8 mouse cellular contexts compared by ENCODE assay signal in genomic region chr7:44527483-44528398, GRCm38 (mm10). TPM values are rescaled to one million over a fixed set of nuclear protein-coding genes. Genes with fewer than 3 reads are reported as not detected.
DNase-seq lines count a peak whose midpoint lies in the region; ATAC-seq and TF ChIP-seq lines count a peak whose summit lies in the region.

No protein-coding gene starts in this region.

- intact Hi-C loops in heart, postnatal 25 days (cut with DNase I), result no loop called here

- DNase-seq in ES-E14 (ENCODE audit: low read depth, low spot score), result no peak
- DNase-seq in heart, postnatal 25 days (ENCODE audit: low spot score), result peak; percentile 44
- peak; percentile 77 for DNase-seq in layer of hippocampus, adult 11-12 months (ENCODE audit: low spot score)
- DNase-seq in neural tube, embryonic 11.5 days (ENCODE audit: low spot score), result peak; percentile 73
- peak; percentile 87 for DNase-seq in stomach, postnatal 0 days (ENCODE audit: low spot score)

- no peak for TF ChIP-seq EP300 in stomach, postnatal 0 days (optimal IDR thresholded peaks at IDR 0.05)

- H3K4me2 ChIP-seq in forebrain, embryonic 13.5 days, result peak overlapping the region; percentile 74
- peak overlapping the region; percentile 86 for H3K4me2 ChIP-seq in liver, embryonic 16.5 days (ENCODE audit: low read depth, low read length)
- peak overlapping the region; percentile 52 for H3K4me2 ChIP-seq in neural tube, embryonic 11.5 days (ENCODE audit: low read depth)
- peak overlapping the region; percentile 58 for H3K4me2 ChIP-seq in stomach, postnatal 0 days (replicated peaks; ENCODE audit: low read depth)

- peak overlapping the region; percentile 68 for H3K9ac ChIP-seq in ES-E14 (ENCODE audit: insufficient read depth, low read depth, low read length, poor library complexity, severe bottlenecking)
- H3K9ac ChIP-seq in forebrain, embryonic 13.5 days, result peak overlapping the region; percentile 63
- H3K9ac ChIP-seq in liver, embryonic 16.5 days (ENCODE audit: low read depth, low read length), result peak overlapping the region; percentile 63
- peak overlapping the region; percentile 44; the same call in 1 of the 2 replicates for H3K9ac ChIP-seq in neural tube, embryonic 11.5 days (ENCODE audit: low read length)
- H3K9ac ChIP-seq in stomach, postnatal 0 days (ENCODE audit: low read length), result peak overlapping the region; percentile 60

- no peaks in the 10 kb centered on the region for H3K9me3 ChIP-seq in ES-E14 (ENCODE audit: control insufficient read depth, insufficient read depth, low read depth, low read length)
- H3K9me3 ChIP-seq in forebrain, embryonic 13.5 days (replicated peaks), result no peaks in the 10 kb centered on the region
- H3K9me3 ChIP-seq in liver, embryonic 16.5 days (replicated peaks; ENCODE audit: control insufficient read depth, low read length), result no peaks in the 10 kb centered on the region
- no peaks in the 10 kb centered on the region for H3K9me3 ChIP-seq in neural tube, embryonic 11.5 days (ENCODE audit: control insufficient read depth, low read length)
- H3K9me3 ChIP-seq in stomach, postnatal 0 days (ENCODE audit: control insufficient read depth, low read length), result no peaks in the 10 kb centered on the region

- in situ Hi-C loops in ES-E14 (cut with MboI; ENCODE audit: low sequenced_read_pairs in 2 of 2, unreplicated experiment in 2 of 2), result no loop called here

- ATAC-seq in cerebellum, adult (ENCODE audit: insufficient number of reproducible peaks, low FRiP score, low TSS enrichment), result peak; percentile 71; the same call in 1 of the 2 replicates
- peak; percentile 44 for ATAC-seq in forebrain, embryonic 13.5 days
- ATAC-seq in liver, embryonic 16.5 days (ENCODE audit: low read depth), result peak; percentile 59
- ATAC-seq in neural tube, embryonic 11.5 days (ENCODE audit: insufficient read depth, low FRiP score, low TSS enrichment), result peak; percentile 39; the same call in 1 of the 2 replicates
- peak; percentile 75 for ATAC-seq in stomach, postnatal 0 days (ENCODE audit: low FRiP score, low TSS enrichment)

- peak; percentile 84 for TF ChIP-seq CTCF in stomach, postnatal 0 days (IDR thresholded peaks at IDR 0.05; ENCODE audit: low read depth)

- peaks cover 5% of the 10 kb centered on the region; the same call in 1 of the 2 replicates for H3K36me3 ChIP-seq in ES-E14 (ENCODE audit: control insufficient read depth, insufficient read depth, low read length, poor library complexity, severe bottlenecking)
- peaks cover 6% of the 10 kb centered on the region; the same call in 1 of the 2 replicates for H3K36me3 ChIP-seq in forebrain, embryonic 13.5 days (ENCODE audit: poor library complexity, severe bottlenecking)
- no peaks in the 10 kb centered on the region for H3K36me3 ChIP-seq in liver, embryonic 16.5 days (ENCODE audit: control insufficient read depth, insufficient read depth)
- no peaks in the 10 kb centered on the region for H3K36me3 ChIP-seq in neural tube, embryonic 11.5 days (ENCODE audit: control insufficient read depth, insufficient read depth, low read length)
- no peaks in the 10 kb centered on the region for H3K36me3 ChIP-seq in stomach, postnatal 0 days (ENCODE audit: control insufficient read depth, insufficient read depth, low read length)

- H3K27ac ChIP-seq in ES-E14 (ENCODE audit: insufficient read depth, low read depth, low read length, poor library complexity, severe bottlenecking), result no peak overlapping the region
- H3K27ac ChIP-seq in forebrain, embryonic 13.5 days, result no peak overlapping the region
- H3K27ac ChIP-seq in liver, embryonic 16.5 days (ENCODE audit: low read length), result peak overlapping the region; percentile 52; the same call in 1 of the 2 replicates
- H3K27ac ChIP-seq in neural tube, embryonic 11.5 days (ENCODE audit: low read depth, low read length), result no peak overlapping the region
- H3K27ac ChIP-seq in stomach, postnatal 0 days (replicated peaks), result no peak overlapping the region

- H3K4me1 ChIP-seq in ES-E14 (ENCODE audit: control insufficient read depth in 2 of 2, insufficient read depth in 2 of 2, low read length in 2 of 2, poor library complexity in 1 of 2), result peaks cover 10 to 47% of the 10 kb centered on the region in 2 experiments; a peak in 2 of 4 replicates
- peaks cover 21% of the 10 kb centered on the region for H3K4me1 ChIP-seq in forebrain, embryonic 13.5 days
- peaks cover 9% of the 10 kb centered on the region for H3K4me1 ChIP-seq in liver, embryonic 16.5 days (ENCODE audit: control insufficient read depth, low read depth, low read length)
- no peaks in the 10 kb centered on the region; the same call in 1 of the 2 replicates for H3K4me1 ChIP-seq in neural tube, embryonic 11.5 days (ENCODE audit: control insufficient read depth, insufficient read depth, low read length)
- H3K4me1 ChIP-seq in stomach, postnatal 0 days (replicated peaks; ENCODE audit: control insufficient read depth, insufficient read depth), result peaks cover 3% of the 10 kb centered on the region; the same call in 1 of the 2 replicates

- peaks cover 54% of the 10 kb centered on the region for H3K27me3 ChIP-seq in forebrain, embryonic 13.5 days
- H3K27me3 ChIP-seq in liver, embryonic 16.5 days (ENCODE audit: control insufficient read depth, insufficient read depth, low read depth, low read length), result peaks cover 34% of the 10 kb centered on the region
- peaks cover 29% of the 10 kb centered on the region for H3K27me3 ChIP-seq in neural tube, embryonic 11.5 days (ENCODE audit: control insufficient read depth, insufficient read depth, low read length)
- no peaks in the 10 kb centered on the region for H3K27me3 ChIP-seq in stomach, postnatal 0 days (ENCODE audit: control insufficient read depth, insufficient read depth, low read length)

- peak overlapping the region; percentile 65 to 66 for H3K4me3 ChIP-seq in ES-E14 (ENCODE audit: insufficient read depth in 1 of 2, low read depth in 1 of 2, low read length in 2 of 2, poor library complexity in 1 of 2, severe bottlenecking in 1 of 2)
- H3K4me3 ChIP-seq in forebrain, embryonic 13.5 days, result peak overlapping the region; percentile 39
- peak overlapping the region; percentile 56 for H3K4me3 ChIP-seq in liver, embryonic 16.5 days (ENCODE audit: low read depth, low read length)
- peak overlapping the region; percentile 22 for H3K4me3 ChIP-seq in neural tube, embryonic 11.5 days (ENCODE audit: low read depth, low read length)
- peak overlapping the region; percentile 21 for H3K4me3 ChIP-seq in stomach, postnatal 0 days (ENCODE audit: low read depth, low read length)

- 5% methylated on average over 40 of the region's 40 CpGs for WGBS in forebrain, embryonic 13.5 days
- 4% methylated on average over 40 of the region's 40 CpGs for WGBS in liver, embryonic 16.5 days (ENCODE audit: insufficient replicate concordance)
- WGBS in neural tube, embryonic 11.5 days, result 7% methylated on average over 40 of the region's 40 CpGs
- WGBS in stomach, postnatal 0 days, result 6% methylated on average over 40 of the region's 40 CpGs

TF ChIP-seq in ES-E14, 5 proteins besides CTCF, POLR2A, EP300 and RAD21:
- no peak for TF ChIP-seq ZNF384 (IDR thresholded peaks at IDR 0.05; ENCODE audit: low read depth, low read length)
- TF ChIP-seq HCFC1 (IDR thresholded peaks at IDR 0.05; ENCODE audit: borderline replicate concordance, insufficient read depth, low read length), result no peak
- TF ChIP-seq CHD2 (IDR thresholded peaks at IDR 0.05; ENCODE audit: low read depth, low read length), result no peak
- TF ChIP-seq ZC3H11A (IDR thresholded peaks at IDR 0.05; ENCODE audit: borderline replicate concordance, low read depth, low read length), result no peak
- TF ChIP-seq MAFK (IDR thresholded peaks at IDR 0.05; ENCODE audit: insufficient read depth, low read depth, low read length), result no peak
TF ChIP-seq in ES-E14: peak in this region for 0.

RNA-seq across cellular contexts. Expression of gene Mybpc2, which starts 3.3 kb away (rescaled TPM):
- total RNA-seq in ES-E14 (2012; rRNA removed), result 0.80 and 1.6 TPM in 2 replicates
- 0.13 and 0.14 TPM in 2 replicates for polyA plus RNA-seq in forebrain, embryonic 13.5 days (2015; fragmentation: Nextera tagmentation; extraction: Ambion mirVana)
- total RNA-seq in heart, postnatal 25 days (2021), result 10 to 100 TPM; 16.0 to 22.8 TPM
- polyA plus RNA-seq in liver, embryonic 16.5 days (2015; fragmentation: Nextera tagmentation; extraction: Ambion mirVana), result 0.15 and 0.31 TPM in 2 replicates
- polyA plus RNA-seq in neural tube, embryonic 11.5 days (2014; fragmentation: Nextera tagmentation; extraction: Ambion mirVana), result 0.07 TPM in 1 of 2 replicates, not detected in the other
- polyA plus RNA-seq in stomach, postnatal 0 days (2015; fragmentation: Nextera tagmentation; extraction: Ambion mirVana), result 0.21 and 0.32 TPM in 2 replicates

RNA-seq across cellular contexts. Expression of gene Spib, which starts 4.1 kb away (rescaled TPM):
- 0.67 and 0.90 TPM in 2 replicates for total RNA-seq in ES-E14 (2012; rRNA removed)
- not detected in 2 replicates for polyA plus RNA-seq in forebrain, embryonic 13.5 days (2015; fragmentation: Nextera tagmentation; extraction: Ambion mirVana)
- total RNA-seq in heart, postnatal 25 days (2021), result under 1 TPM; 0.18 to 0.53 TPM
- polyA plus RNA-seq in liver, embryonic 16.5 days (2015; fragmentation: Nextera tagmentation; extraction: Ambion mirVana), result 1.5 and 2.0 TPM in 2 replicates
- not detected in 2 replicates for polyA plus RNA-seq in neural tube, embryonic 11.5 days (2014; fragmentation: Nextera tagmentation; extraction: Ambion mirVana)
- 0.13 and 0.22 TPM in 2 replicates for polyA plus RNA-seq in stomach, postnatal 0 days (2015; fragmentation: Nextera tagmentation; extraction: Ambion mirVana)

RNA-seq across cellular contexts. Expression of gene Pold1, which starts 20.9 kb away (rescaled TPM):
- 108 and 156 TPM in 2 replicates for total RNA-seq in ES-E14 (2012; rRNA removed)
- polyA plus RNA-seq in forebrain, embryonic 13.5 days (2015; fragmentation: Nextera tagmentation; extraction: Ambion mirVana), result 77.8 and 89.7 TPM in 2 replicates
- 10 to 100 TPM; 12.5 to 12.8 TPM for total RNA-seq in heart, postnatal 25 days (2021)
- polyA plus RNA-seq in liver, embryonic 16.5 days (2015; fragmentation: Nextera tagmentation; extraction: Ambion mirVana), result 47.8 and 48.8 TPM in 2 replicates
- 62.3 and 64.8 TPM in 2 replicates for polyA plus RNA-seq in neural tube, embryonic 11.5 days (2014; fragmentation: Nextera tagmentation; extraction: Ambion mirVana)
- polyA plus RNA-seq in stomach, postnatal 0 days (2015; fragmentation: Nextera tagmentation; extraction: Ambion mirVana), result 18.7 and 18.9 TPM in 2 replicates

RNA-seq across cellular contexts. Expression of gene Nr1h2, which starts 26.0 kb away (rescaled TPM):
- total RNA-seq in ES-E14 (2012; rRNA removed), result 78.5 and 144 TPM in 2 replicates
- polyA plus RNA-seq in forebrain, embryonic 13.5 days (2015; fragmentation: Nextera tagmentation; extraction: Ambion mirVana), result 76.0 and 76.2 TPM in 2 replicates
- 10 to 100 TPM; 40.7 to 48.4 TPM for total RNA-seq in heart, postnatal 25 days (2021)
- 41.0 and 45.9 TPM in 2 replicates for polyA plus RNA-seq in liver, embryonic 16.5 days (2015; fragmentation: Nextera tagmentation; extraction: Ambion mirVana)
- 68.1 and 71.9 TPM in 2 replicates for polyA plus RNA-seq in neural tube, embryonic 11.5 days (2014; fragmentation: Nextera tagmentation; extraction: Ambion mirVana)
- polyA plus RNA-seq in stomach, postnatal 0 days (2015; fragmentation: Nextera tagmentation; extraction: Ambion mirVana), result 56.5 and 59.7 TPM in 2 replicates

RNA-seq across cellular contexts. Expression of gene Fam71e1, which starts 31.4 kb away (rescaled TPM):
- 3.4 and 4.2 TPM in 2 replicates for total RNA-seq in ES-E14 (2012; rRNA removed)
- 30.1 and 35.0 TPM in 2 replicates for polyA plus RNA-seq in forebrain, embryonic 13.5 days (2015; fragmentation: Nextera tagmentation; extraction: Ambion mirVana)
- total RNA-seq in heart, postnatal 25 days (2021), result 1 to 10 TPM; 3.7 to 4.0 TPM
- polyA plus RNA-seq in liver, embryonic 16.5 days (2015; fragmentation: Nextera tagmentation; extraction: Ambion mirVana), result 1.3 and 1.4 TPM in 2 replicates
- polyA plus RNA-seq in neural tube, embryonic 11.5 days (2014; fragmentation: Nextera tagmentation; extraction: Ambion mirVana), result 12.3 and 13.3 TPM in 2 replicates
- 5.9 and 8.3 TPM in 2 replicates for polyA plus RNA-seq in stomach, postnatal 0 days (2015; fragmentation: Nextera tagmentation; extraction: Ambion mirVana)
